Mouse (Mus musculus): Measurements from ENCODE around the gene Sinhcaf.

DNA sequence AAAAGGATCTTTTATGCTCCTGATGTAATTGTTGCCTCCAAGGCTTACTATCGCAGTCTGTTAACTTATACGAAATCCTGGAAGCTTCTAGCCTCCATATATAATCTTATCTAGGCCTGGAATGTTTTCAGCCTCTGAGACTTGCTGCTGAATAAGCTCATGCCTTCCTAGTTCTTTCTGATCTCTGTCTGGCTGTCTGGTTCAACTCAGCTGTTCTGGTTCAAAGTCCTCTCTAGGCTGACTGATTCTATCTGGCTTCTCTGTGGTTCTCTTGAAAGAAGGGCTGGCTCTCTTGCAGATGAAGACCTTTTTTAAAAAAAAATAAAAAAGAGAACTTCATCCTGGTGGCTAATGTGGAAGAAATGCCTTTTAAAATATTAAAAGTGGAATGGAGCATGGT, 26.6 kb upstream of the Sinhcaf start:
- TF ChIP-seq FLI1 (IDR thresholded peaks at IDR 0.05; ENCODE audit: low read length) = no peak
- no peak for TF ChIP-seq GATA1 (IDR thresholded peaks at IDR 0.05; ENCODE audit: borderline replicate concordance, low read length)

All from megakaryocyte, embryonic 14.5 days (primary cell).